Mouse (Mus musculus) embryonic facial prominence, embryonic 14.5 days (tissue): Measurements from ENCODE around the gene Tarm1. TPM values are rescaled to one million over a fixed set of nuclear protein-coding genes. Genes with fewer than 3 reads are reported as not detected.

Experiments
- polyA plus RNA-seq: library from polyadenylated mRNA; unstranded; fragments of >200 nt; fragmentation: Nextera tagmentation; extraction: Ambion mirVana; gene quantifications from 2 replicates; pipeline ENCODE4 v1.2.1, GENCODE M21; 2014

Gene Tarm1
- polyA plus RNA-seq, 1 experiment from 2014 or later: 0.29 TPM

Other genes with a start within 250 kb of the Tarm1 start
- 149 and 178 TPM in 2 replicates for gene Myadm, start 213.5 kb downstream of the Tarm1 start, polyA plus RNA-seq
- 0.10 and 0.15 TPM in 2 replicates for gene Prkcg, start 213.4 kb downstream of the Tarm1 start, polyA plus RNA-seq
- gene Cacng7, start 169.7 kb downstream of the Tarm1 start, polyA plus RNA-seq: 1.7 and 3.1 TPM in 2 replicates
- 1.3 and 3.3 TPM in 2 replicates for gene Cacng8, start 111.9 kb downstream of the Tarm1 start, polyA plus RNA-seq
- 13.0 and 14.5 TPM in 2 replicates for gene Cacng6, start 78.4 kb downstream of the Tarm1 start, polyA plus RNA-seq
- 0.22 and 0.49 TPM in 2 replicates for gene Oscar, start 113.5 kb upstream of the Tarm1 start, polyA plus RNA-seq
- gene Ndufa3, start 114.7 kb upstream of the Tarm1 start, polyA plus RNA-seq: 497 and 552 TPM in 2 replicates
- 19.1 and 20.5 TPM in 2 replicates for gene Tfpt, start 127.3 kb upstream of the Tarm1 start, polyA plus RNA-seq
- gene Prpf31, start 127.4 kb upstream of the Tarm1 start, polyA plus RNA-seq: 74.0 and 88.2 TPM in 2 replicates
- 50.7 and 51.0 TPM in 2 replicates for gene Cnot3, start 142.6 kb upstream of the Tarm1 start, polyA plus RNA-seq
- gene Leng1, start 163.2 kb upstream of the Tarm1 start, polyA plus RNA-seq: 13.1 and 13.4 TPM in 2 replicates
- gene Tmc4, start 174.9 kb upstream of the Tarm1 start, polyA plus RNA-seq: 6.1 and 7.6 TPM in 2 replicates
- 244 and 268 TPM in 2 replicates for gene Tsen34, start 190.2 kb upstream of the Tarm1 start, polyA plus RNA-seq
- 44.5 and 45.6 TPM in 2 replicates for gene Mboat7, start 190.9 kb upstream of the Tarm1 start, polyA plus RNA-seq
- gene Rps9, start 201.4 kb upstream of the Tarm1 start, polyA plus RNA-seq: 1,544 and 1,554 TPM in 2 replicates
- 0.92 and 0.97 TPM in 2 replicates for gene Pirb, start 217.8 kb upstream of the Tarm1 start, polyA plus RNA-seq